Mouse (Mus musculus) layer of hippocampus, adult 9-11 months (tissue): Measurements from ENCODE around the gene Tubgcp6.

Experiments used
- DNase-seq: peaks from one replicate; pipeline ENCODE4 v3.0.0; 2022

Gene Tubgcp6

DNA sequence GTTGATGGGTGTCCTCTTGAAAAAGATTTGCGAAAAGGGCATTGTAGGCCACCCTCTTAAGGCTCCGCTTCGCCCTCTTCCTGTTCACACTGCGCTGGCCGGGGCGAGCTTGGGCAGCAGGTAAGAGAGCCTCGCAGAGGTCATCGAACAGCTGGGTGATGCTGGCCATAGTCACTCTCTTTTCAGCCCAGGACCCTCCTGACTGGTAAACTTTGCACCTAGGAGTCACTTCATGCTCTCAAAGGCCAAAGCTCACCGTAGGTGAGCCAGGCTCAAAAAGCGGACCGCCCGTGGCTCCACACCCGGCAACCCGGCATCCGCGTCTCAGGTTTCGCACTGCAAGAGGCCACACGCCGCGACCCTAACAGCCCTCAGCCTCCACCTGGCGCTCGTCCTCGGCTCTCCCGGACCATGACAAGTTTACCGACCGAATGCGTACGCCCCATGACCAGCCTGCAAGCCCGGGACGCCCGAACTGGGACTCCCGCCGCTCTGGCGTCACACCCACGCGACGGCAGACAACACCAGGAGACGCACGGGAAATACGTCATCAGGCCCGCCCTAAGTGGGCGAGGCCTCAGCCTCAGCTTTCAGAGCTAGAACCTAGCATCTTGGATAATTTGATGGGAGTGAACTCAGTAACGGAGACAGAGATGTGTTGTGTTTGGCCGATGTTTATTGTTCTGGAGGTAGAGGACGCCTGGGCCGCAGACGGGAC is at the start of gene Tubgcp6:
Tubgcp6 (minus strand) TSS at position 464 of the 718 bp plus-strand sequence.
- DNase-seq = peak; percentile 95

GRCm38 (mm10) chr15:89172276-89172935 is 49.5 kb upstream of the Tubgcp6 start:
- peak; percentile 48 for DNase-seq

DNA sequence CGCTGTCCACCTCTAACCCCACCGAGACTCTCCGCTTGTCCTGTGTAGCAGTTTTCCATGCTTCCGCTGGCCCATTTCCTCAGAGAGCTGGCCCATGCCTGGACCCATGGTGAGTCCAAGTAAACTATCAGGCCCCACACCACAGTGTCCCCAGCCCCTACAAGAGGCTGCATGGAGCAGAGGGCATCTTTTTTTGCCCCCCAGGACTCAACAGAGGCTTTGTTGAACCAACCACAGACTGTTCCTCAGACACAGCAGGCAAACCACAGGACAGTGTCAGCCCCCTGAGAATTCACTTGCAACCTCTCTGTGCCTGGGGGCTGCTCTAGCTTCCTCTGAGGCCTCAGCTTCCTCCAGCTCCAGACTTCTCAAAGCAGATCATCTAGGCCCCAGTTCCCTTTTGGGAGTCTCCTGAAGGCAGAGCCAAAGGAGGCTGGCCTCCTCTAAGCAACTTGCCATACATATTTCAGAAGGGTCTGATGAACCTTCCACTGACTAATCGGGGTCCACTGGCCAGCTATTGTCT is 48.7 kb upstream of the Tubgcp6 start:
- no peak for DNase-seq

DNA sequence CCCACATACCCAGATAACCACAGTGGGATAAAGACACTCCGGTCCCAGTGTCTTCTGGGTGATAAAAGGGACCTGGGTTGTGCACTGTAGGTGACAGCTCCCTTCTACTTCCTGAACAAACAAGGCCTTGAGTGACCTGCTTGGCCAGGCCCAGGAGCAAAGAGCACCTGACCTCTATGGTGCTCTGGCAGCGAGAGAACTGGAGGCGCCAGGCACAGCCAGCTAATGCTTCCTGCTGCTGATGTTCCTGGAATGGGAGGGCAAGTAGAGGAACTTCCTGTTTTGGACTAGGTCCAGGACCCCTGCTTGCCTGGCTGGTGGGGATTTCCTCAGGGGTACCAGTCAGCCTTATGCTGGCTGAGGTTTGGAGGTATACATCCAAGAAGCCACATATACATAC is 47.2 kb upstream of the Tubgcp6 start:
- DNase-seq = no peak

DNA sequence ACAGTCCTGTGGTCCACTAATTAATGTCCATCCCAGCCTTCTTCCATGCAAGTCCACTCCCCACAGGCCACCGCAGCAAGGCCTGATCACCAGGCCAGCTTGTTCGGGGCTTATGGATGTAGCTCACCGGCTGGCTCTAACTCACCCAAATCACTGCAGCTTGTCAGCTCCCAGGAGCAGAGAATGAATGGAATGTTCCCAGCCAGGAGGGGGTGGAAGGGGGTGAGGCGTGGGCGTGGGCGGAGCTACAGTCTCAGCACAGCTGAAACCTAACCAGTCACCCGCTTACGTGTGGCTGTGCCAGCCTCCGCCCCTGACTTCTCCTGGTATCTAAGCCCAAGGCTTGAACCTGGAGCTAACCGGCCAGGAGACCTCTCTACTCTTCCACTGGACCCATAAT is 46.5 kb upstream of the Tubgcp6 start:
- DNase-seq = peak; percentile 90

DNA sequence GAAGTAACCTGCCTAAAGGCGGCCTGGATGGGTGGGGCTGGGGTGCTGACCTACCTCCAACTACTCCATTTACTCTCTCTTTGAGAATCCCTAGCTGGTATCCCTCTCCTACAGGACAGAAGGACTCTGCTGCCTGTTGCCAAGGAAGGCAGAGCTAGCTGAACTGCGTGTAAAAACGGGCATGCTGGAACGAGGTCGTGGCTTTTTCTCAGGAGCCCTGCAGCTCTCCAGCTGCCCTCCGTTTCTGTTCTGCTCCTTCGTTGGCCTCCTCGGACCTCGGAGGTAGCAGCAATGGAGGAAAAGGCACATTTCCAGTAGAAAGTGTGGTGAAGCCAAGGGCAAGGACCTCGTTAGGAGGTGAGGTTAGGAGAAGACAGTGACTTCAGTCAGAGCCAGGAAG is 46.0 kb upstream of the Tubgcp6 start:
- DNase-seq = no peak

DNA sequence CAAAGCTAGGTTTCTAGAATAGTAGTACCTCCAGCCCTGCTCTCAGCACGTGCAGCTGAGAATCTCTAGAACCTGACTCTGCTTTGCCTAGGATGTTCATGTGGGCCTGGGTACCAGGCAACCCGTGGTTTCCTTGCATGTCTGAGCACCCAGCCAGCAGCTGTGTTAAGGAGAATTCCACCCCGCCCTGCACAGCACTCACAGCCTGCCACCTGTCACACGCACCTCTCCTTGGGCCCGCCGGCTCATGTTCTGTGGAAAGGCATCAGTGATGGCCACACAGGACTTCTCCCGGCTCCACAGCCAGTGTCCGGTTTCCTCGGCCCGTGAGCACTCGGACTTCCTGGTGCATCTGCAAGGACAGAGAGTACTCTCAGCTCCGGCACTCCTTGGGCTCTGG is 42.6 kb upstream of the Tubgcp6 start:
- DNase-seq = no peak

DNA sequence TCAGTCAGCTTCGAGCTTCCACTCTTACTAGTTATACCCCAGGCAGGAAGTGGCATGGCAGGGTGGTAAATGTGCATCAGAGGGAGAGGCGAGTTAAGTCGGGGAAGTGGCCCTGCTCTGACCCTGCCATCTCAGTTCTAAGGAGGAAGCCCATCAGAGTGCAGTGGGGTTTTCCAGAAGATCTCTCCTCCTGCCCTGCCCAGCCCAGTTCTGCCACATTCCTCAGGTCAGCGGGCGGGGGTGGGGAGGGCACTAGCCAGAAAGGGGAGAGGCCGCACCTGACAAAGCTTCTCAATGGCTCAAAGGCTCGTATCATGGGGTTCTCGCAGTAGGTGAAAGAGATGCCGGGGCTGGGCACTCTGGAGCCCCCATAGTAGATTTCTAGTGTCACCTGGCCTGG is 38.5 kb upstream of the Tubgcp6 start:
- no peak for DNase-seq

- no peak for DNase-seq
Measured at GRCm38 (mm10) chr15:89158516-89158915, 35.6 kb upstream of the Tubgcp6 start.

DNA sequence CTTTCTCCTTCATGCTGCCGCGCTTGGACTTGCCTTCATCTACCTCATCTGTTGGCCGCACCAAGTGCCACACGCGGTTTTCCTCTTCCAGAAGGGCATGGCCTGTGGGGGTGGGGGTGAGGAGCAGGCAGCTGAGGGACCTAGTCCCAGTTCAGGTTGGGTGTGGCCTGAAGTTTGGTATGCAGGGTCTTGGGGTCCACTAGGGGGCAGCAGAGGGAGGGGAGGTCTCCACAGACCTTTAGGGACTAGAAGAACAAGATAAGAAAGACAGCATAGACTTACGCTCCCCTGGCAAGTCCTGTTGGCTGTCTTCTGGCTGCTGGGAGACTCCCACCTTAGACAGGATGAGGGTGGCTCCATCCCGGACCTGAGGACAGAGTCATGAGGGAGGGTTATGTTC is 35.0 kb upstream of the Tubgcp6 start:
- peak; percentile 45 for DNase-seq

DNA sequence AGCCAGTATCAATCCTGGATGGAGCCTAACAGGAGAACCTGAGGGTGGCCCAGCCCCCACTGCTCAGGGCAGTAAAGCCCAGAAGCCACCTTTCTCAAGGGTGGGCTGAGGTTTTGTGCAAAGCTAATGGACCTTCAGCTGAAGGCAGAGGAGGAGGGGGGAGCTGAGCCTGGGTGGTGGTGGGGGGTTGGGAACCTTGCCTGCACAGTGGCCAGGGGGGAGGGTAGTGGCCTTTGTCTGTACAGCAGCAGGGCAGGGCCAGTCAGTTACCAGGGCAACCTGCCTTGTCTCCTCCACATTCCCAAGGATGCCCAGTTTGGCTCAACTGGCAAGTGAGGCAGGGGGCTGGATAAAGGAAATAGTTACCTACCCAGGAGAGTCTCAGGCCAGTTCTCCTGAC is 29.4 kb upstream of the Tubgcp6 start:
- no peak for DNase-seq

GRCm38 (mm10) chr15:89150041-89150390 is 27.1 kb upstream of the Tubgcp6 start:
- DNase-seq = no peak

GRCm38 (mm10) chr15:89149271-89150040 is 26.5 kb upstream of the Tubgcp6 start, which contains the start of gene Mapk11:
Gene Mapk11, minus strand, starts transcription at chr15:89149628.
- DNase-seq = no peak

GRCm38 (mm10) chr15:89148496-89149270 is 25.8 kb upstream of the Tubgcp6 start:
- DNase-seq = no peak

DNA sequence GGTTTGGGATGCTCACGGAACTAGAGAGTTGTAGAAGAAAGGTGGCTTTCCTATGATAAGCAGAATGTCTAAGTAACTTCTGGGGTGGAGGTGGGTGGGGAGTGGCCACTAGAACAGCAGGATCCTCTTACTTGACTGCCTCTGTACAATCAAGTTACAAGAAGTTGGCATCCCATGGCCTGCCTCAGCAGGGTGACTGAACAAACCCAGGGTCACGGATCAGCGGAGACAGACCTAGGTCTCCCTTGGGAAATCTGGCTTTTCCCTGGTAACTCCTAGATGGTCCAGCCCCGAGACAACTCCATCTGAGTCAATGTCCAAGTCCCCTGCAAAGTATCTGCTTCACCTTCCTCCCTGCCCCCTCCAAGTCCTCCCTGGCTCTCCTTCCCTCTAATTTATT is 25.0 kb upstream of the Tubgcp6 start:
- DNase-seq = no peak

- DNase-seq = no peak
Measured at GRCm38 (mm10) chr15:89147456-89147855, 24.5 kb upstream of the Tubgcp6 start.

DNA sequence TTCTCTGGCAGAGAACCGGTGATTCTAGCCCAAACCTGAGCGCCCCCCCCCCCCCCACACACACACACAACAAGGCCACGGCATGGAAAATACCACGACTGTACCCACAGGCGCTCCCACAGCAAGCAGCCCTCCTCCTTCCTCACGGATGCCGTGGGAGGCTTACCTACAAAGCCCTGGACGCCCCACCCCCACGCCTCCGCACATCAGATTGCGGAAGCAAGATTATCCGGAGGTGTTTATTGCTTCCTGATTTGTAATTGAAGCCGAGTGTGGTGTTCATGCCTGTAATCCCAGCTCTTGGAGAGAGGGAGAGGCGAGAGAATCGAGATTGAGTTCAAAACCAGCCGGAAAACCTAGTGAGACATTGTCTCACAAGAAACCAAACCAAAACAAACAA is 24.1 kb upstream of the Tubgcp6 start:
- peak; percentile 48 for DNase-seq

DNA sequence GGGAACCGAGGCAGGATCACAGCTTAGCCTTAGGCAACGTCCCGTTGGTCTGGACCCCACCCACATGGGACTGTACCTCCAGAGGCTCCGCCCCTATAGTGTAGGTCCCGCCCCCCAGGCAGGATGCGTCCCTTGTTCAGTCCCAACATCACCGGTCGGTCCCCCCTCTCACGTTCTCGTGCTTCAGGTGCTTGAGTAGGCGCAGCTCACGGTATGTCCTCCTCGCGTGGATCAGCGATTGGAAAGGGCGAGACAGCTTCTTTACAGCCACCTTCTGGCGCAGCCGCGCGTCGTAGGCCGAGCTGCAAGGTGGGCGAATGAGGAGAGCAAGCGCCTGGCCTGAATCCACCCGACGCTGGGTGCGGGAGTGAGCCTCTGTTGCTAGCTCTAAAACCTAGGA is 23.6 kb upstream of the Tubgcp6 start:
- DNase-seq = peak; percentile 57

GRCm38 (mm10) chr15:89145813-89146350 is 23.0 kb upstream of the Tubgcp6 start:
- DNase-seq = no peak

- no peak for DNase-seq
Measured at GRCm38 (mm10) chr15:89144965-89145364, 22.1 kb upstream of the Tubgcp6 start.

DNA sequence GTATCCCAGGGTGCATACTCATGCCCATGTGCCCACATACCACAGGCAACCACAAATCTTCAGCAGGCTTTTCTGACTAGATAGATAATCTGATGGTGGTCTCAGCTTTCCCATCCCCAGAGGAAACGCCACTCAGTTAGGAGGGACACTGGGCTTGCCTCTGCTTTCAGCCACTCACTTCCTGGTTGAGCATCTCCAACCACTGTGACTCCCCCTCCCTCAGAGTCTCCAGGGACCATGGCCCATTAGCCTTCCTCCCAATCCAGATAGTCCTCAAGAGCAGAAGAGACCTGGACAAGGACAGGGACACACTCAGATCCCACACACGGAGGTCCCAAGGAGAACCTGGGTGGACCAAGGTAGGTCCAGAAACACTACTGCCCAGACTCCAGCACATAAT is 20.2 kb upstream of the Tubgcp6 start:
- no peak for DNase-seq

- DNase-seq = no peak
Measured at GRCm38 (mm10) chr15:89141905-89142304, 19.0 kb upstream of the Tubgcp6 start.

- no peak for DNase-seq
Measured at GRCm38 (mm10) chr15:89141443-89141842, 18.5 kb upstream of the Tubgcp6 start.
